Mouse (Mus musculus): ENCODE data around the gene Uap1l1. TPM values are rescaled to one million over a fixed set of nuclear protein-coding genes. Genes with fewer than 3 reads are reported as not detected.

The Uap1l1 gene
- polyA plus RNA-seq, 1 experiment: 1.7 TPM

- no peaks in the 10 kb centered on the region for H3K27me3 ChIP-seq (ENCODE audit: control insufficient read depth, insufficient read depth, low read length)
- no peak overlapping the region for H3K27ac ChIP-seq (ENCODE audit: control insufficient read depth, insufficient read depth, low read depth, low read length)
- TF ChIP-seq CTCF (IDR thresholded peaks at IDR 0.05; ENCODE audit: control insufficient read depth, insufficient read depth, insufficient replicate concordance, low read depth, low read length): no peak
- TF ChIP-seq POLR2A (IDR thresholded peaks at IDR 0.05; ENCODE audit: control insufficient read depth, low read depth, low read length): no peak
- no peaks in the 10 kb centered on the region for H3K36me3 ChIP-seq (ENCODE audit: control insufficient read depth, insufficient read depth, low read length)
- peak overlapping the region; percentile 33 for H3K4me3 ChIP-seq (ENCODE audit: control insufficient read depth, low read depth, low read length)
- peaks cover 18% of the 10 kb centered on the region for H3K4me1 ChIP-seq (ENCODE audit: control insufficient read depth, insufficient read depth, low read length)
These were observed 34.8 kb upstream of the Uap1l1 start for GRCm38 (mm10) chr2:25400291-25400690.

GRCm38 (mm10) chr2:25399051-25399450, 33.6 kb upstream of the Uap1l1 start, which contains the start of gene Npdc1:
Gene Npdc1 (plus strand): TSS chr2:25399351.
- H3K27me3 ChIP-seq (ENCODE audit: control insufficient read depth, insufficient read depth, low read length): no peaks in the 10 kb centered on the region
- H3K4me1 ChIP-seq (ENCODE audit: control insufficient read depth, insufficient read depth, low read length): peaks cover 18% of the 10 kb centered on the region
- no peak within 1 kb of the TSS for H3K27ac ChIP-seq (ENCODE audit: control insufficient read depth, insufficient read depth, low read depth, low read length)
- TF ChIP-seq CTCF (IDR thresholded peaks at IDR 0.05; ENCODE audit: control insufficient read depth, insufficient read depth, insufficient replicate concordance, low read depth, low read length) (no peak), POLR2A (IDR thresholded peaks at IDR 0.05; ENCODE audit: control insufficient read depth, low read depth, low read length) (no peak)
- no peak within 1 kb of the TSS for H3K4me3 ChIP-seq (ENCODE audit: control insufficient read depth, low read depth, low read length)
- H3K36me3 ChIP-seq (ENCODE audit: control insufficient read depth, insufficient read depth, low read length): no peaks in the 10 kb centered on the region

- Histone ChIP-seq H3K27ac (ENCODE audit: control insufficient read depth, insufficient read depth, low read depth, low read length) (no peak overlapping the region), H3K27me3 (ENCODE audit: control insufficient read depth, insufficient read depth, low read length) (no peaks in the 10 kb centered on the region), H3K36me3 (ENCODE audit: control insufficient read depth, insufficient read depth, low read length) (no peaks in the 10 kb centered on the region), H3K4me1 (ENCODE audit: control insufficient read depth, insufficient read depth, low read length) (peaks cover 15% of the 10 kb centered on the region), H3K4me3 (ENCODE audit: control insufficient read depth, low read depth, low read length) (no peak overlapping the region)
- no peak for TF ChIP-seq CTCF (IDR thresholded peaks at IDR 0.05; ENCODE audit: control insufficient read depth, insufficient read depth, insufficient replicate concordance, low read depth, low read length)
- no peak for TF ChIP-seq POLR2A (IDR thresholded peaks at IDR 0.05; ENCODE audit: control insufficient read depth, low read depth, low read length)
These were observed 32.6 kb upstream of the Uap1l1 start for GRCm38 (mm10) chr2:25398065-25398464.

- no peak overlapping the region for H3K27ac ChIP-seq (ENCODE audit: control insufficient read depth, insufficient read depth, low read depth, low read length)
- no peaks in the 10 kb centered on the region for H3K27me3 ChIP-seq (ENCODE audit: control insufficient read depth, insufficient read depth, low read length)
- peaks cover 10% of the 10 kb centered on the region for H3K4me1 ChIP-seq (ENCODE audit: control insufficient read depth, insufficient read depth, low read length)
- H3K36me3 ChIP-seq (ENCODE audit: control insufficient read depth, insufficient read depth, low read length): no peaks in the 10 kb centered on the region
- TF ChIP-seq POLR2A (IDR thresholded peaks at IDR 0.05; ENCODE audit: control insufficient read depth, low read depth, low read length) (no peak), CTCF (IDR thresholded peaks at IDR 0.05; ENCODE audit: control insufficient read depth, insufficient read depth, insufficient replicate concordance, low read depth, low read length) (no peak)
- H3K4me3 ChIP-seq (ENCODE audit: control insufficient read depth, low read depth, low read length): no peak overlapping the region
These were observed 31.5 kb upstream of the Uap1l1 start for GRCm38 (mm10) chr2:25397010-25397409.

GRCm38 (mm10) chr2:25396597-25396983, 31.1 kb upstream of the Uap1l1 start:
- no peak overlapping the region for H3K27ac ChIP-seq (ENCODE audit: control insufficient read depth, insufficient read depth, low read depth, low read length)
- H3K36me3 ChIP-seq (ENCODE audit: control insufficient read depth, insufficient read depth, low read length): no peaks in the 10 kb centered on the region
- TF ChIP-seq POLR2A (IDR thresholded peaks at IDR 0.05; ENCODE audit: control insufficient read depth, low read depth, low read length): no peak
- no peaks in the 10 kb centered on the region for H3K27me3 ChIP-seq (ENCODE audit: control insufficient read depth, insufficient read depth, low read length)
- H3K4me3 ChIP-seq (ENCODE audit: control insufficient read depth, low read depth, low read length): peak overlapping the region; percentile 67
- H3K4me1 ChIP-seq (ENCODE audit: control insufficient read depth, insufficient read depth, low read length): peaks cover 10% of the 10 kb centered on the region

GRCm38 (mm10) chr2:25395721-25396596, 30.5 kb upstream of the Uap1l1 start, which contains the start of gene Entpd2:
Gene Entpd2 (plus strand): TSS chr2:25395874.
- peak within 1 kb of the TSS; percentile 67 for H3K4me3 ChIP-seq (ENCODE audit: control insufficient read depth, low read depth, low read length)
- no peaks in the 10 kb centered on the region for H3K27me3 ChIP-seq (ENCODE audit: control insufficient read depth, insufficient read depth, low read length)
- peaks cover 10% of the 10 kb centered on the region for H3K4me1 ChIP-seq (ENCODE audit: control insufficient read depth, insufficient read depth, low read length)
- no peaks in the 10 kb centered on the region for H3K36me3 ChIP-seq (ENCODE audit: control insufficient read depth, insufficient read depth, low read length)
- no peak within 1 kb of the TSS for H3K27ac ChIP-seq (ENCODE audit: control insufficient read depth, insufficient read depth, low read depth, low read length)
- TF ChIP-seq POLR2A (IDR thresholded peaks at IDR 0.05; ENCODE audit: control insufficient read depth, low read depth, low read length) (no peak), CTCF (IDR thresholded peaks at IDR 0.05; ENCODE audit: control insufficient read depth, insufficient read depth, insufficient replicate concordance, low read depth, low read length) (no peak)

GRCm38 (mm10) chr2:25394281-25395221, 29.1 kb upstream of the Uap1l1 start:
- Histone ChIP-seq H3K36me3 (ENCODE audit: control insufficient read depth, insufficient read depth, low read length) (no peaks in the 10 kb centered on the region), H3K27ac (ENCODE audit: control insufficient read depth, insufficient read depth, low read depth, low read length) (no peak overlapping the region), H3K4me3 (ENCODE audit: control insufficient read depth, low read depth, low read length) (no peak overlapping the region), H3K4me1 (ENCODE audit: control insufficient read depth, insufficient read depth, low read length) (peaks cover 10% of the 10 kb centered on the region), H3K27me3 (ENCODE audit: control insufficient read depth, insufficient read depth, low read length) (no peaks in the 10 kb centered on the region)
- TF ChIP-seq POLR2A (IDR thresholded peaks at IDR 0.05; ENCODE audit: control insufficient read depth, low read depth, low read length): no peak
- TF ChIP-seq CTCF (IDR thresholded peaks at IDR 0.05; ENCODE audit: control insufficient read depth, insufficient read depth, insufficient replicate concordance, low read depth, low read length): no peak

Data from testis, adult 2 months (tissue).